Mouse (Mus musculus) midbrain, postnatal 0 days (tissue): ENCODE data around the gene H2afj. TPM values are rescaled to one million over a fixed set of nuclear protein-coding genes. Genes with fewer than 3 reads are reported as not detected.

Source experiments
- ATAC-seq: fragments of 200-750 bp; cut with Nextera tagmentation; 2 replicates; pipeline ENCODE4 v1.8.0; 2017; ENCODE audit warnings: moderate number of reproducible peaks, mild to moderate bottlenecking, moderate TSS enrichment, moderate library complexity; ENCODE audit not compliant: low FRiP score
- DNase-seq: peaks from one replicate; pipeline ENCODE4 v3.0.0-alpha.2; 2015; ENCODE audit warnings: low spot score
- H3K27ac ChIP-seq: fragments of 300-500 bp; sonication (generic); 2 replicates; pipeline ENCODE4 v1.5.1; 2014; ENCODE audit warnings: low read depth, mild to moderate bottlenecking, low read length, mixed read lengths
- H3K27me3 ChIP-seq: fragments of 300-500 bp; sonication (generic); 2 replicates; pipeline ENCODE4 v1.6.1; 2014; ENCODE audit warnings: low read length, control low read depth, mixed read lengths; ENCODE audit not compliant: insufficient read depth
- H3K36me3 ChIP-seq: fragments of 300-500 bp; sonication (generic); 2 replicates; pipeline ENCODE4 v1.6.1; 2014; ENCODE audit warnings: low read length, control low read depth, mixed read lengths; ENCODE audit not compliant: insufficient read depth
- H3K4me1 ChIP-seq: fragments of 300-500 bp; sonication (generic); 2 replicates; pipeline ENCODE4 v1.6.1; 2014; ENCODE audit warnings: mild to moderate bottlenecking, control low read depth, antibody characterized with exemption, low read length, mixed read lengths; ENCODE audit not compliant: insufficient read depth
- H3K4me2 ChIP-seq: fragments of 300-500 bp; sonication (generic); 2 replicates; pipeline ENCODE4 v1.6.1; 2014; ENCODE audit warnings: low read depth, mild to moderate bottlenecking, low read length, mixed read lengths; ENCODE audit not compliant: poor library complexity, severe bottlenecking
- H3K4me3 ChIP-seq: fragments of 300-500 bp; sonication (generic); 2 replicates; pipeline ENCODE4 v1.5.1; 2014; ENCODE audit warnings: low read depth, mild to moderate bottlenecking, low read length, moderate library complexity
- H3K9ac ChIP-seq: fragments of 300-500 bp; sonication (generic); replicated peaks from 2 replicates; pipeline ENCODE4 v1.6.1; 2014; ENCODE audit warnings: mild to moderate bottlenecking, low read length, moderate library complexity, mixed read lengths; ENCODE audit not compliant: poor library complexity, severe bottlenecking
- H3K9me3 ChIP-seq: fragments of 300-500 bp; sonication (generic); 2 replicates; pipeline ENCODE4 v1.6.1; 2016; ENCODE audit warnings: low read length, control low read depth
- CTCF ChIP-seq: IDR thresholded peaks from 2 replicates; pipeline ENCODE4 v1.5.1; 2016; ENCODE audit warnings: antibody characterized with exemption, mild to moderate bottlenecking
- WGBS: fragments of 180-500 bp; shearing (Covaris S2); extraction: QIAGEN DNeasy Blood & Tissue Kit; methylation state at CpG from one replicate; pipeline ENCODE4 v1.1.7; 2014; 5-methylcytosine and 5-hydroxymethylcytosine counted together
- polyA plus RNA-seq: library from polyadenylated mRNA; unstranded; fragments of >200 nt; fragmentation: Nextera tagmentation; extraction: Ambion mirVana; gene quantifications from 2 replicates; pipeline ENCODE4 v1.2.1, GENCODE M21; 2015
- total RNA-seq: library from RNA; depleted of rRNA; stranded (reverse); fragments of >200 nt; gene quantifications from 2 replicates; pipeline ENCODE4 v1.2.3, GENCODE M21; 2014

Gene H2afj
- total and polyA plus RNA-seq, 2 experiments from 2014 or later: 19.0 to 114 TPM

DNA sequence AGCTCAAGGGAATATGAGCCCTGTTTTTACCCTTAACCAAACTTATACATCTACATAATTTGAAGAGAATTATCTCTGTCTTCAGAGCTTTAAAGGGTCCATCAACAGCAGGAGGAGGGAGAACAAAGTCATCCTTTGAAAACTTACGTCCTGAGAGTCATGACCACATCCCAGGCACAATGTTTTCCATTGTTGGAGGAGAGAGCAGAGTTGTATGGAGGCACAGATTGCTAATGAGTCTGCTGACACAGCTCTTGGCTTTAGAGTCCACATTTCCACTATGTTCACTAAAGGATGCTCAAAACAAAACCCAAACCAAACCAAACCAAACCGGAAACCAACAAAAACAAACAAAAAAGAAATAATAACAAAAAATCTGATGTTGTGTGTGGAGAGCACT, 36.9 kb downstream of the H2afj start:
- no peak overlapping the region for H3K4me3 ChIP-seq
- no peak overlapping the region for H3K9ac ChIP-seq
- H3K36me3 ChIP-seq: no peaks in the 10 kb centered on the region
- ATAC-seq: no peak
- DNase-seq: no peak
- 57% methylated on average over 2 of the region's 2 CpGs for WGBS
- H3K27ac ChIP-seq: no peak overlapping the region
- no peak overlapping the region for H3K4me2 ChIP-seq
- no peak for TF ChIP-seq CTCF
- H3K9me3 ChIP-seq: no peaks in the 10 kb centered on the region
- H3K4me1 ChIP-seq: no peaks in the 10 kb centered on the region
- no peaks in the 10 kb centered on the region for H3K27me3 ChIP-seq

DNA sequence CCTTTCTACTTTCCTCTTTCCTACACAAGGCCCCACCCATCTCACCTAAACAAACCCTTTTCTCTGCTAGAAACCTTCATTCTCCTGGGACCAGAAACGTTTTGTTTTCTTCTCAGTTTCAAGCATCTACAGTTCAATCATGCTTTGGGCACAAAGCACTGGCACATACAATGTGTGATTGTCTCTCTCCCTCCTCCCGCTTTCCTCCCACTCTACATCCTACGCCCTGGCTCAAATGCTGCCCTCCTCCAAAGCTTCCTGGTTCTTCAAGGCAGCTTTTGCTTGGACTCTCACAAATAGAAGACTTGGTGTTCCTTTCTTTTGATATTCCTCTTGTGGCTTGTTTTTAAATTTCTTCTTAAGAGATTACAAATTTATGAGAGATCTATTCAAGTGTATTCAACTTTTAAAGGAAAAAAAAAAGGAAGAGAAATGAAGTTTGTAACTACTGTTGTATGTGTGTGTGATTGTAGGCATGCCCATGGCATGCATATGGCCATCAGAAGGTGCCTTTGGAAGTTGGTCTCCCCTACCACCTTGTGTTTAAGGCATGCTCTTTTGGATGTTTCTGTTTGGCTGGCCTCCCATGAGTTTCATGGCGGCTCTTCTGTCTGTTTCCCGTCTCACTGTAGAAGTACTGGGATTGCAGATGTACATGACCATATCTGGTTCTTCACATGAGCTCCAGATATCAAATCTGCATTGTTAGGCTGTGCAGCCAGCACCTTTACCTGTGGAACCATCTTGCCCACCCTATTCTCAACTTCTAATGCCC, 37.8 kb downstream of the H2afj start:
- 75% methylated on average over 5 of the region's 5 CpGs for WGBS
- Histone ChIP-seq H3K36me3 (no peaks in the 10 kb centered on the region), H3K27me3 (no peaks in the 10 kb centered on the region), H3K4me2 (no peak overlapping the region), H3K4me1 (no peaks in the 10 kb centered on the region), H3K9ac (no peak overlapping the region), H3K9me3 (no peaks in the 10 kb centered on the region), H3K4me3 (no peak overlapping the region), H3K27ac (no peak overlapping the region)
- no peak for TF ChIP-seq CTCF
- no peak for ATAC-seq
- DNase-seq: no peak

DNA sequence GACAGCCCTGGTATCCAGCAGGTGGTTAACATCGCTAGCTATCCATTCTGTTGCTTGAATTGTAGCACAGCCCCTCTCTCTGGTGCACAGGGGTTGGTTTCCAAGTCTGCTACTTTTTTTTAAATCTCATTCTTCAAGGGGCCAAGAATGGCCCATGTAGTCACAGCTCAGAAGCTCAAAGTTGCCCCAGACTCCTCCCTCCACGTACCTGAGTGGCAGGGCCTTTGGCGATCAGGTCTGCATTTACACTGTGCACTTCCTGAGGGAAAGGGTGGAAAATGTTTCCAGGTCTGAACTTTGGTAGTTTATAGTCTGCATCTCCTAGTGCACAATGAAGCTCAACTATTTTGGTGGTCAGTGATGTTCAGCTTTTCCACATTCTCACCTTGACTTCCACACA, 39.2 kb downstream of the H2afj start:
- H3K4me2 ChIP-seq: no peak overlapping the region
- H3K4me3 ChIP-seq: no peak overlapping the region
- WGBS: 89% methylated on average over 3 of the region's 3 CpGs
- H3K27ac ChIP-seq: no peak overlapping the region
- TF ChIP-seq CTCF: no peak
- no peaks in the 10 kb centered on the region for H3K27me3 ChIP-seq
- DNase-seq (no peak), ATAC-seq (no peak)
- H3K9me3 ChIP-seq: no peaks in the 10 kb centered on the region
- H3K9ac ChIP-seq: no peak overlapping the region
- H3K4me1 ChIP-seq: no peaks in the 10 kb centered on the region
- H3K36me3 ChIP-seq: no peaks in the 10 kb centered on the region

DNA sequence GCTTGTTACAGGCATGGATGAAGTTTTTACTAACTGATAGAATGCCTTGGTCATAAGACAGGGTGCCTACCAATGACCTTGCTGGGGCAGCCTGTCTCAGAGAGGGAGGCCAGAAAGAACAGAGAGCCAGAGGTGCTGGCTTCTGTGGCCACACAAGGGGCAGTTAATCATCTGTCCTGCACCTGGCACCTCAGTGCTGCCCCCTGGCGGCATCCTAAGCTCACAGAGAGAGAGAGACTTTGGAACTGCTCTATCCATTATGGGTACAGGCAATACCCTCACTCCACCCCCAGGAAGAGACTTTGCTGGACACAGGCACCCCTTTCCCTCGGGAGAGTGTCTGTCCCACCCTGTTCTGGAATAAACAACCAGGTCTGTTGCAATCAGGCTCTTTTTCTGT, 39.7 kb downstream of the H2afj start:
- Histone ChIP-seq H3K9me3 (no peaks in the 10 kb centered on the region), H3K36me3 (no peaks in the 10 kb centered on the region), H3K27me3 (no peaks in the 10 kb centered on the region), H3K9ac (no peak overlapping the region), H3K4me2 (no peak overlapping the region), H3K27ac (no peak overlapping the region), H3K4me1 (no peaks in the 10 kb centered on the region; the same call in 1 of the 2 replicates), H3K4me3 (no peak overlapping the region)
- DNase-seq (no peak), ATAC-seq (no peak)
- TF ChIP-seq CTCF: peak; percentile 66
- WGBS: 22% methylated on average over 2 of the region's 2 CpGs

DNA sequence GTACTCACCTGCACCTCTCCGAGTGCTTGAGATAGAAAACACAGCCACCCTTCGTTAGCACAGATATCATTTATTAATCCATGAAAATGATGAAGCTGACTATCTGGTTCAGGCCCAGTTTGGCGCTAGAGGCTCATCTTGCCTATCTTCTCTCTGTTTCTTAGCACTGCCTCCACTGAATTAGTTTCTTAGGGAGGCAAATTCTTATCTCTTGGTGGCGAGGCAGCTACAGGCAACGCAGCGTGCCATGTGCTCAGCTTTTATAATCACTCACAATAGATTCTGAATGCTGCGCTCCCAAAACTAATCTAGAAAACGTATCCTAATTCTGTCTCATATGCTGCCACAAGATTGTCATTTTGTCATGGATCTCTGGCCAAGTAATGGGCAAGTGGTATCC, 40.4 kb downstream of the H2afj start:
- TF ChIP-seq CTCF: no peak
- no peaks in the 10 kb centered on the region for H3K27me3 ChIP-seq
- DNase-seq (no peak), ATAC-seq (no peak)
- H3K36me3 ChIP-seq: no peaks in the 10 kb centered on the region
- no peaks in the 10 kb centered on the region for H3K9me3 ChIP-seq
- H3K9ac ChIP-seq: no peak overlapping the region
- H3K4me1 ChIP-seq: no peaks in the 10 kb centered on the region; the same call in 1 of the 2 replicates
- no peak overlapping the region for H3K27ac ChIP-seq
- WGBS: 78% methylated on average over 8 of the region's 8 CpGs
- H3K4me3 ChIP-seq: no peak overlapping the region
- no peak overlapping the region for H3K4me2 ChIP-seq

DNA sequence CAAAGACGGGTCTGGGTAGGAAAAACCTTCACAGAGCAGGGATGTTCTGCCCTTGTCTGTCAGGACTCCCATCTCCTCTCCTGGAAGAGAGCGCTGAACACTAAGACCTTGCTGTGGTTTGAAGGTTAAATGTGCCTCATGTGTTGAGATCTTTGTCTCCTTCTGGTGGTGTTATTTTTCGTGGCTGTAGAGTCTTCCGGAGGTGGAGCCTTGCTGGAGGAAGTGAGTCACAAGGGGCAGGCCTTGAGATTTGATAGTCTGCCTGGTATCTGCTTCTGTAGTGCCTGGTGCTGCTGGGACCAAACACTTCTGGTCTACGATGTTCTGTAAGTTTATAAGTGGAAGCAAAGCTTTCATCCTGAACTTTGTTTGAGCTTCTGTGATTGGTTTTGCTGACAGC, 40.9 kb downstream of the H2afj start:
- H3K4me3 ChIP-seq: no peak overlapping the region
- no peak overlapping the region for H3K9ac ChIP-seq
- H3K27ac ChIP-seq: no peak overlapping the region
- H3K4me2 ChIP-seq: no peak overlapping the region
- ATAC-seq (no peak), DNase-seq (no peak)
- TF ChIP-seq CTCF: no peak
- no peaks in the 10 kb centered on the region for H3K27me3 ChIP-seq
- 87% methylated on average over 5 of the region's 5 CpGs for WGBS
- no peaks in the 10 kb centered on the region for H3K9me3 ChIP-seq
- no peaks in the 10 kb centered on the region; the same call in 1 of the 2 replicates for H3K4me1 ChIP-seq
- no peaks in the 10 kb centered on the region for H3K36me3 ChIP-seq
